Mouse (Mus musculus) thymus, adult 2 months (tissue): ENCODE data around the gene Pelp1. TPM values are rescaled to one million over a fixed set of nuclear protein-coding genes. Genes with fewer than 3 reads are reported as not detected.
A peak's percentile ranks its signal among the peaks of the same experiment; 100 is the strongest.

Experiments used
- DNase-seq: peaks from one replicate; pipeline ENCODE4 v3.0.0; 2021
- H3K27ac ChIP-seq: fragments of 200-500 bp; 2 replicates; pipeline ENCODE4 v1.5.1; 2012; ENCODE audit warnings: low read length, control low read depth; ENCODE audit not compliant: control insufficient read depth, insufficient read depth
- H3K27me3 ChIP-seq: fragments of 200-500 bp; 2 replicates; pipeline ENCODE4 v1.6.1; 2012; ENCODE audit warnings: mild to moderate bottlenecking, low read length, moderate library complexity, mixed read lengths; ENCODE audit not compliant: control insufficient read depth, insufficient read depth
- H3K36me3 ChIP-seq: fragments of 200-500 bp; 2 replicates; pipeline ENCODE4 v1.6.1; 2012; ENCODE audit warnings: mild to moderate bottlenecking, low read length, moderate library complexity; ENCODE audit not compliant: control insufficient read depth, insufficient read depth
- H3K4me1 ChIP-seq: fragments of 200-500 bp; replicated peaks from 2 replicates; pipeline ENCODE4 v1.6.1; 2012; ENCODE audit warnings: low read length; ENCODE audit not compliant: control insufficient read depth, insufficient read depth
- H3K4me3 ChIP-seq: fragments of 200-500 bp; 2 replicates; pipeline ENCODE4 v1.5.1; 2012; ENCODE audit warnings: mild to moderate bottlenecking, low read length, control low read depth, moderate library complexity; ENCODE audit not compliant: control insufficient read depth, insufficient read depth
- CTCF ChIP-seq: fragments of 200-500 bp; IDR thresholded peaks from 2 replicates; pipeline ENCODE4 v1.5.1; 2012; ENCODE audit warnings: mild to moderate bottlenecking, control low read depth, low read length, moderate library complexity, borderline replicate concordance; ENCODE audit not compliant: control insufficient read depth, poor library complexity, insufficient read depth; ENCODE audit errors: extremely low read depth
- POLR2A ChIP-seq: fragments of 200-500 bp; IDR thresholded peaks from 2 replicates; pipeline ENCODE4 v1.6.1; 2012; ENCODE audit warnings: mild to moderate bottlenecking, low read length, control low read depth, moderate library complexity; ENCODE audit not compliant: control insufficient read depth, poor library complexity, insufficient read depth; ENCODE audit errors: extremely low read depth
- WGBS: fragments of 180-500 bp; shearing (Covaris S2); methylation state at CpG from one replicate; pipeline ENCODE4 v1.1.7; 2018; 5-methylcytosine and 5-hydroxymethylcytosine counted together
- polyA plus RNA-seq: library from polyadenylated mRNA; depleted of rRNA; stranded (reverse); fragments of >200 nt; gene quantifications from 2 replicates; pipeline ENCODE4 v1.2.3, GENCODE M21; 2012

The Pelp1 gene
- polyA plus RNA-seq, 1 experiment, result 33.0 TPM

- no peak for DNase-seq
- WGBS, result 92% methylated on average over 7 of the region's 7 CpGs
- Histone ChIP-seq H3K36me3 (peaks cover 46% of the 10 kb centered on the region), H3K27me3 (no peaks in the 10 kb centered on the region), H3K27ac (no peak overlapping the region), H3K4me1 (peaks cover 41% of the 10 kb centered on the region), H3K4me3 (no peak overlapping the region)
- TF ChIP-seq CTCF (no peak), POLR2A (no peak)
Measured at GRCm38 (mm10) chr11:70438728-70439374, 29.0 kb upstream of the Pelp1 start.

GRCm38 (mm10) chr11:70437426-70437825 is 27.6 kb upstream of the Pelp1 start:
- peaks cover 46% of the 10 kb centered on the region for H3K36me3 ChIP-seq
- no peak for DNase-seq
- H3K4me1 ChIP-seq, result peaks cover 51% of the 10 kb centered on the region
- TF ChIP-seq CTCF, result no peak
- TF ChIP-seq POLR2A, result no peak
- whole genome bisulfite sequencing, result 10% methylated on average over 6 of the region's 6 CpGs
- H3K27me3 ChIP-seq, result no peaks in the 10 kb centered on the region
- H3K4me3 ChIP-seq, result no peak overlapping the region
- no peak overlapping the region for H3K27ac ChIP-seq

- 4% methylated on average over 5 of the region's 5 CpGs for WGBS
Measured at GRCm38 (mm10) chr11:70435476-70435875, 25.6 kb upstream of the Pelp1 start.

GRCm38 (mm10) chr11:70433951-70434350 is 24.1 kb upstream of the Pelp1 start:
- H3K4me1 ChIP-seq, result peaks cover 51% of the 10 kb centered on the region
- no peaks in the 10 kb centered on the region for H3K27me3 ChIP-seq
- peak overlapping the region; percentile 70 for H3K4me3 ChIP-seq
- no peak for DNase-seq
- 77% methylated on average over 3 of the region's 3 CpGs for WGBS
- peaks cover 22% of the 10 kb centered on the region for H3K36me3 ChIP-seq
- TF ChIP-seq CTCF (no peak), POLR2A (no peak)
- H3K27ac ChIP-seq, result peak overlapping the region; percentile 16; the same call in 1 of the 2 replicates

More at GRCm38 (mm10) chr11:70435476-70435875, 25.6 kb upstream of the Pelp1 start:
- Histone ChIP-seq H3K27me3 (no peaks in the 10 kb centered on the region), H3K27ac (peak overlapping the region; percentile 46; the same call in 1 of the 2 replicates), H3K36me3 (peaks cover 37% of the 10 kb centered on the region), H3K4me1 (peaks cover 51% of the 10 kb centered on the region), H3K4me3 (peak overlapping the region; percentile 27)
- TF ChIP-seq POLR2A (no peak), CTCF (no peak)
- peak; percentile 70 for DNase-seq

- Histone ChIP-seq H3K4me3 (peak overlapping the region; percentile 70; the same call in 1 of the 2 replicates), H3K36me3 (peaks cover 19% of the 10 kb centered on the region), H3K4me1 (peaks cover 51% of the 10 kb centered on the region), H3K27me3 (no peaks in the 10 kb centered on the region), H3K27ac (peak overlapping the region; percentile 30; the same call in 1 of the 2 replicates)
- TF ChIP-seq POLR2A (no peak), CTCF (no peak)
- no peak for DNase-seq
- 7% methylated on average over 1 of the region's 1 CpGs for WGBS
Measured at GRCm38 (mm10) chr11:70433569-70433943, 23.7 kb upstream of the Pelp1 start.

GRCm38 (mm10) chr11:70432895-70433568 is 23.2 kb upstream of the Pelp1 start:
- TF ChIP-seq POLR2A, result no peak
- TF ChIP-seq CTCF, result no peak
- Histone ChIP-seq H3K4me3 (peak overlapping the region; percentile 70), H3K27ac (peak overlapping the region; percentile 42), H3K27me3 (no peaks in the 10 kb centered on the region), H3K36me3 (peaks cover 13% of the 10 kb centered on the region), H3K4me1 (peaks cover 49% of the 10 kb centered on the region)
- WGBS, result under 1% methylated on average over 15 of the region's 15 CpGs
- DNase-seq, result peak; percentile 32
